Mouse (Mus musculus) bone marrow, adult 2 months (tissue): ENCODE measurements around the gene Stk38l. TPM values are rescaled to one million over a fixed set of nuclear protein-coding genes. Genes with fewer than 3 reads are reported as not detected.

Experiments
- H3K27ac ChIP-seq: fragments of 200-500 bp; 2 replicates; pipeline ENCODE4 v1.5.1; 2012; ENCODE audit warnings: low read depth, mild to moderate bottlenecking, control low read depth, inconsistent platforms, low read length; ENCODE audit not compliant: control insufficient read depth, poor library complexity, insufficient read depth
- H3K4me1 ChIP-seq: fragments of 200-500 bp; 2 replicates; pipeline ENCODE4 v1.6.1; 2011; ENCODE audit warnings: low read length; ENCODE audit not compliant: control insufficient read depth, insufficient read depth
- H3K4me3 ChIP-seq: fragments of 200-500 bp; replicated peaks from 2 replicates; pipeline ENCODE3; 2011; ENCODE audit warnings: mild to moderate bottlenecking, low read depth, low read length, control low read depth; ENCODE audit not compliant: control insufficient read depth
- CTCF ChIP-seq: fragments of 200-500 bp; IDR thresholded peaks from 2 replicates; pipeline ENCODE4 v1.5.1; 2011; ENCODE audit warnings: low read length, control low read depth; ENCODE audit not compliant: control insufficient read depth, insufficient read depth
- POLR2A ChIP-seq: fragments of 200-500 bp; IDR thresholded peaks from 2 replicates; pipeline ENCODE4 v1.6.1; 2011; ENCODE audit warnings: low read depth, mild to moderate bottlenecking, control low read depth, low read length, borderline replicate concordance; ENCODE audit not compliant: control insufficient read depth
- WGBS: fragments of 180-500 bp; shearing (Covaris S2); methylation state at CpG from one replicate; pipeline ENCODE4 v1.1.7; 2018; 5-methylcytosine and 5-hydroxymethylcytosine counted together
- polyA plus RNA-seq: library from polyadenylated mRNA; stranded (reverse); fragments of >200 nt; gene quantifications from 2 replicates; pipeline ENCODE4 v1.2.4, GENCODE M21; 2011; ENCODE audit warnings: low replicate concordance; ENCODE audit not compliant: missing spikeins, insufficient read depth, insufficient read length

The Stk38l gene
- polyA plus RNA-seq, 1 experiment: 12.4 TPM

GRCm38 (mm10) chr6:146755679-146756078 is 30.9 kb downstream of the Stk38l start:
- Histone ChIP-seq H3K4me1 (no peaks in the 10 kb centered on the region; the same call in 1 of the 2 replicates), H3K4me3 (no peak overlapping the region), H3K27ac (no peak overlapping the region)
- WGBS: 78% methylated on average over 4 of the region's 4 CpGs
- TF ChIP-seq POLR2A (no peak), CTCF (no peak)

GRCm38 (mm10) chr6:146759027-146759426 is 34.2 kb downstream of the Stk38l start:
- no peak overlapping the region for H3K27ac ChIP-seq
- no peak overlapping the region for H3K4me3 ChIP-seq
- TF ChIP-seq CTCF (no peak), POLR2A (no peak)
- WGBS: 48% methylated on average over 2 of the region's 2 CpGs
- H3K4me1 ChIP-seq: no peaks in the 10 kb centered on the region; the same call in 1 of the 2 replicates

- WGBS: 79% methylated on average over 2 of the region's 2 CpGs
- Histone ChIP-seq H3K4me1 (no peaks in the 10 kb centered on the region; the same call in 1 of the 2 replicates), H3K4me3 (no peak overlapping the region), H3K27ac (no peak overlapping the region)
- no peak for TF ChIP-seq CTCF
- no peak for TF ChIP-seq POLR2A
Observed at GRCm38 (mm10) chr6:146760022-146760421, 35.2 kb downstream of the Stk38l start.

- TF ChIP-seq POLR2A: no peak
- no peak for TF ChIP-seq CTCF
- Histone ChIP-seq H3K4me3 (no peak overlapping the region), H3K4me1 (no peaks in the 10 kb centered on the region; the same call in 1 of the 2 replicates), H3K27ac (no peak overlapping the region)
- 67% methylated on average over 4 of the region's 4 CpGs for WGBS
Observed at GRCm38 (mm10) chr6:146760736-146761135, 35.9 kb downstream of the Stk38l start.

- 57% methylated on average over 5 of the region's 5 CpGs for WGBS
Observed at GRCm38 (mm10) chr6:146762264-146762898, 37.6 kb downstream of the Stk38l start.

GRCm38 (mm10) chr6:146764593-146764992 is 39.8 kb downstream of the Stk38l start:
- Histone ChIP-seq H3K4me1 (no peaks in the 10 kb centered on the region), H3K27ac (no peak overlapping the region), H3K4me3 (no peak overlapping the region)
- TF ChIP-seq CTCF (no peak), POLR2A (no peak)
- WGBS: 60% methylated on average over 2 of the region's 2 CpGs

More at GRCm38 (mm10) chr6:146762264-146762898, 37.6 kb downstream of the Stk38l start:
- no peaks in the 10 kb centered on the region; the same call in 1 of the 2 replicates for H3K4me1 ChIP-seq
- H3K4me3 ChIP-seq: no peak overlapping the region
- TF ChIP-seq POLR2A (no peak), CTCF (peak; percentile 43)
- H3K27ac ChIP-seq: no peak overlapping the region

GRCm38 (mm10) chr6:146765270-146765669 is 40.5 kb downstream of the Stk38l start:
- no peak overlapping the region for H3K27ac ChIP-seq
- peaks cover 2% of the 10 kb centered on the region; the same call in 1 of the 2 replicates for H3K4me1 ChIP-seq
- H3K4me3 ChIP-seq: no peak overlapping the region
- no peak for TF ChIP-seq POLR2A
- no peak for TF ChIP-seq CTCF
- WGBS: 86% methylated on average over 4 of the region's 4 CpGs

DNA sequence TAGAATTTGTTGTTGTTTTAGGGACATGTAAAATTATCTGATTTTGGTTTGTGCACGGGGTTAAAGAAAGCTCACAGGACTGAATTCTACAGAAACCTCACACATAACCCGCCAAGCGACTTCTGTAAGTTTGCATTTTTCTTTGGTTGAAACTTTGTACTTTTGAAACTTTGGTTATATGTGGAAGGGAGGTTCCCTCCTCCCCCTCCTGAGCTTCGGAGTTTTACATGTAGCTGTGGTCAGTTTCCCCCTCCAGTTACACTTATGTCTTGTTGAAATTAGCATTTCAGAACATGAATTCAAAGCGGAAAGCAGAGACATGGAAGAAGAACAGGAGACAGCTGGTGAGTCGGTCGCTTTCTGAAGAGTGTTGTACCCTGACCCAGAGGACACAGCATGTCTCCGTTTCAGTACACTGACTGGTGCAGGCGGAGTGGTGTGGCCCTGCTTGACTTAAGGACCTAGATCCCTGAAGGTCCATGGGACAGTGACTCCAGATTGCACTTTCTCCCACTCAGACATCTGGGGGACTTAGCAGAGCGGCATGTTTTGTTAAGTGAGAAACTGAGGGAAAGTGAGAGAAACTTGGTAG is 44.1 kb downstream of the Stk38l start:
- H3K4me3 ChIP-seq: no peak overlapping the region
- 83% methylated on average over 10 of the region's 10 CpGs for WGBS
- TF ChIP-seq CTCF (no peak), POLR2A (no peak)
- peaks cover 2% of the 10 kb centered on the region; the same call in 1 of the 2 replicates for H3K4me1 ChIP-seq
- H3K27ac ChIP-seq: no peak overlapping the region
